Mouse (Mus musculus): ENCODE results near the gene Gm4631.
"Not testable (repeated sequence)": the region's sequence is repeated elsewhere in the genome, so short reads cannot be mapped to it uniquely, and the experiment has no call there.

The Gm4631 gene

DNA sequence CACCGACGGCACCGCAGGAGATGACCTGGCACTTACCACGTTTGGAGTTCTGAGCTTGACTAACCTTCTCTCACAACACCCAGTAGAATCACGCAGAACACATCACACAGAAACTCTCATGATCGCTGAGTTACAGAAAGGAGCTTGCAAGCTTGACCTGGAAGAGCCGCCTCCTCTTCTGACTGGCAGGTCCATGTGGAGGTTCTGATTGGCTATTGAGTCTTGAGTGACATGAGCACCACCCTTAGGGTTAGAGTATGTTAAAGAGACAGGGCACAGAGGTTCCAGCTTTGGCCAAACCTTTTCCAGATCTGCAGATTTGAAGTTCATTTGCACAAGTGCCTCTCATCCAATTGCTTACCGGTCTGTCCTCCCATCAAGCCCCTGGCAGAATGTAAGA, at the start of gene Gm4631:
Gm4631 (minus strand) TSS at position 101 of the 400 bp plus-strand sequence.
- DNase-seq (ENCODE audit: extremely low spot score): not testable (repeated sequence)

GRCm38 (mm10) chr2:175372136-175372535, 34.1 kb upstream of the Gm4631 start, which contains the start of gene Zfp968:
TSS of gene Zfp968 (plus strand) at chr2:175372436.
- not testable (repeated sequence) for DNase-seq (ENCODE audit: extremely low spot score)

- not testable (repeated sequence) for DNase-seq (ENCODE audit: extremely low spot score)
These were observed 63.2 kb downstream of the Gm4631 start, which contains the start of gene Gm14440 for GRCm38 (mm10) chr2:175274825-175275224. TSS of gene Gm14440 (plus strand) at chr2:175275125.
